Mouse (Mus musculus): ENCODE results near the gene Tcp10b.
"Not testable (repeated sequence)": the region's sequence is repeated elsewhere in the genome, so short reads cannot be mapped to it uniquely, and the experiment has no call there.

Gene Tcp10b

DNA sequence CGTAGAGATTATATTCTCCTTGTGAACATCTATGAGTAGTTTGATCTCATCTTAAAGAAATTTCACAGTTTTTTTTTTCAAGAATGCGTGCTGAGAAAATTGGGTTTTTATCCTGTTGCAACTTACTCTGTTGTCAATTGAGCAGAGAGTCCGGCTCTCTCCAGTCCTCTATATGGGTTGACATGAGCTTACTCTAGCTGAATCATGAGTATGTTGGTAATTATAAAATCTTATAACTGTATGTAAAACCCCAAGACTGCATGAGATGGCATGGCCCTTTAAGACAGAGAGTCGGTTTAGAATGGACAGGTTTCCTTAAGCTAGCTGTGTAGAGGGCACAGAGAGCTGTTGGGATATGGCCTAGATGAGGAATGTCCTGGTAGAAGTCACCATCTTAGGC lies at the start of gene Tcp10b:
Tcp10b (plus strand) TSS at position 301 of the 400 bp plus-strand sequence.
- DNase-seq (ENCODE audit: extremely low spot score, low spot score) = not testable (repeated sequence)

- DNase-seq (ENCODE audit: extremely low spot score, low spot score) = no peak
These were observed 47.6 kb upstream of the Tcp10b start for GRCm38 (mm10) chr17:13013316-13013715.

- not testable (repeated sequence) for DNase-seq (ENCODE audit: extremely low spot score, low spot score)
These were observed 24.2 kb upstream of the Tcp10b start for GRCm38 (mm10) chr17:13036627-13037192.

DNA sequence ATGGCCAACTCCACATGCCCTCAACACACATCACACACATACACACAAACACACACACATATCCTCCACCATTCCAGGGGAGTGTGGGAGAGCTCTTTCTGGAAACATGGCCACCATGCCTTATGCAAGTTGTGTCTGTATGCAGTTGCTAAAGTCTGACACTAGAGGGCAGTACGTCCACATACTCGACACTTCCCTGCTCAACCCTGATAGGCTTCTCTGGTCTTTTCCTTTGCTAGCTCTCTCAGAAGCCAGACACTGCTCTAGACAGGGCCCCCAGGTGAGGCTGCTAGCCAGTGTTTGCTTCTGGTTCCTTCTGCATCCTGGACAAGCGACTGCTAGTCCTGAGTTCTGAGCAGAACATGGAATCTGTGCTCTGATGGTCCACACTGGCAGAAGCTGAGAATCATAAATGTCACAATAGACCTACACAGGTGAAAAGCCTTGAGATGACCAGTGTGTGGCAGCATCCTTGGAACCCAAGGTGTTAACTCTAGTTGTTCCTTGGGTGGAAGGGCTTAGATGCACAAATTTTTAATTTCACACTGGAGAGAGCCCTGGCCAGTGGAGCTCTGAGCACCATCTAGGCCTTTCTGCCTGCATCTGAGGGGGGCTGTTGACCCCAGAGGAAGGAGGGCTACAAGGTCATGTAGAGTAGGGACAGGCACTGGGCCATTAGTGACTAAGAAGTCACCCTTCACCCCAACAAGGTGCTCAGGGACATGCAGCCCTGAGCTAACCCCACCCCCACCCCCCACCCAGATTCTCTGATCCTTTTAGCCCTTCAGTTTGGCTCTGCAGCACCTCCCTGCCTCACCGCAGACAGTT lies 16.8 kb upstream of the Tcp10b start:
- peak; percentile 31 for DNase-seq (ENCODE audit: extremely low spot score, low spot score)

- not testable (repeated sequence) for DNase-seq (ENCODE audit: extremely low spot score, low spot score)
These were observed 8.6 kb upstream of the Tcp10b start, which contains the start of gene Gpr31b for GRCm38 (mm10) chr17:13052124-13052813. TSS of gene Gpr31b (minus strand) at chr17:13052296.

DNA sequence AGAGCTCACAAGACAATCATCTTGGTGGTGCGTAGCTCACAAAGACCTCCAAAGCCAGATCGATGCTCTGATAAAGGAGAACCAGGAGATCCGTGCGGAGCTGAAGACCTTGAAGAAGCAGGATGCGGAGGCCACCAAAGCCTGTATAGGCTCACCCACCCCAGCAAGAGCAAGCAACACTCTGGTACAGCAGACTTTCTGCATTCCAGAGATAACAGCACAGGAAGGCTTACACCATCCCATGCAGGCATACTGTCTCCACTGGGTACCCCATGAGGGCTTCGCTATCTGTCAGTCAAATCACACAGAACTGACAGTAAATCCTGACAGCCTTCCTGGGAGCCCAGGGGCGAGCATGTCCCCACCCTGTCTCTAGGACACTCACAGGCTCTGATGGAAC lies 2.0 kb downstream of the Tcp10b start:
- DNase-seq (ENCODE audit: extremely low spot score, low spot score) = not testable (repeated sequence)

- not testable (repeated sequence) for DNase-seq (ENCODE audit: extremely low spot score, low spot score)
These were observed 7.0 kb downstream of the Tcp10b start for GRCm38 (mm10) chr17:13067864-13068385.

DNA sequence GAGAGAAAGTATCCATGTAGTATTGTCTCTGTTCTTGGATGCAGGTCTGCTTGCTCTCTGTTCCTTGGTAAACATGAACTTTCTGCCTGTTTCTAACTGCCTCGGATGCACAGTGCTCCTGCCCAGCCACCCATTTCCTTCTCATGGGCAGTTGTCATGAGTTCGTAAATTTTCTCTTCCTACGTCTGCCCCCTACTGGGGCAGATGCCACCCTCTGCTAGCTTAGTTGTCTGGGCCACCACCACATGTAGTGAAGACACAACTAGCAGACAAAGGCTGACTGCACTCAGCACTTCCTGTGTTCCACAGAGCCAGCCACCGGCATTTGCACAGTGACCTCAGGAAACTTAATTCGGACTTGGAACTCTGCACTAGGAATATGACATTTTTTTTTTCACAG lies 8.3 kb downstream of the Tcp10b start:
- DNase-seq (ENCODE audit: extremely low spot score, low spot score) = not testable (repeated sequence)

- DNase-seq (ENCODE audit: extremely low spot score, low spot score) = not testable (repeated sequence)
These were observed 30.6 kb downstream of the Tcp10b start for GRCm38 (mm10) chr17:13091510-13091909.

DNA sequence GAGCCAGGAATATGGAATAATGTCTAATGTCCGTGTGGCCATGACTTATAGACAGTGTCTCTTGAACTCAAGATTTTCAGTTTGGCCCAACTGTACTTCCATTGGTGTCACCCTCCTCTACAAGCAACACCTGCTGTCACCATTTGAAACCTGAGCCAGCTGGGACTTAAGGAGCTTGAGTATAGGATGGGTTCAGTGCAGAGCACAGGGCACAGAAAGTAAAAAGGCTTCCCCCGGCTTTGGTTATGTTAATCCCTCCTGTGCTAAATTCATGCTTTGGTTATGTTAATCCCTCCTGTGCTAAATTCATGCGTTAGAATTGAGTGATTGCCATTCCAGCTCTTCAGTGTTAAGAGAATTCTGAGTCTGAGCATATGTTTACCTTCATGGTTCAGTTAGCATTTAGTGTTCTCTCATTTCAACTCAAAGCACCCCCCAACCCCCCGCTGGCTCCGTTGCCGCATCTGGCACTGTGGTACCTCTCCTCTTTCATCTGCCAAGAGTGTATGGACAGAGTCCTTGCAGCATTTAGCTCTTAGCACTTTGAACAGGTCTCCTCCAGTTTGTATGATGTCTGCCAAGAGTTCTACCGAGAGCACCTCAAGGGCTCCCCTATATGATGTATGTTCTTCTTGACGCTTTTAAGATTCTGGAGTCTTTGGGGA lies 31.3 kb downstream of the Tcp10b start:
- DNase-seq (ENCODE audit: extremely low spot score, low spot score) = not testable (repeated sequence)

DNA sequence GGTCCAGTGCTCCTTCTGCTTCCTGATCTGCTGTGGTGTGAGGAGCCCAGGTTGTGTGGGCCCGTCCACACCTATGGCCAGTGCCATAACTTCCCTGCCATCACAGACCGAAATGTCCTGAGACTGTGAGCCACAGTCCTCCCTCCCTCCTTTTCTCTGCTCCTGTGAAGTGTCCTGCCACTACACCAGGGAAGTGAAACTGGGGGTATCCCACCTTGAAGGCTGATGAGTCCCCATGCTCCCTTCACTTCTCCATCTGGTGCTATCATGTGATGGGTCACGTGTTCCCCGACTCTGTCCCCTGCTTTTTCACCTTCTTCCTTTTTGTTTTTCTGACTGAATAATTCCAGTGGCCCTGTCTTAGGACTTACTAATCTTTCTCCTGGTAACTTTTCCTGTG lies 32.1 kb downstream of the Tcp10b start:
- DNase-seq (ENCODE audit: extremely low spot score, low spot score) = not testable (repeated sequence)

GRCm38 (mm10) chr17:13106563-13106962 lies 45.7 kb downstream of the Tcp10b start:
- not testable (repeated sequence) for DNase-seq (ENCODE audit: extremely low spot score, low spot score)

DNA sequence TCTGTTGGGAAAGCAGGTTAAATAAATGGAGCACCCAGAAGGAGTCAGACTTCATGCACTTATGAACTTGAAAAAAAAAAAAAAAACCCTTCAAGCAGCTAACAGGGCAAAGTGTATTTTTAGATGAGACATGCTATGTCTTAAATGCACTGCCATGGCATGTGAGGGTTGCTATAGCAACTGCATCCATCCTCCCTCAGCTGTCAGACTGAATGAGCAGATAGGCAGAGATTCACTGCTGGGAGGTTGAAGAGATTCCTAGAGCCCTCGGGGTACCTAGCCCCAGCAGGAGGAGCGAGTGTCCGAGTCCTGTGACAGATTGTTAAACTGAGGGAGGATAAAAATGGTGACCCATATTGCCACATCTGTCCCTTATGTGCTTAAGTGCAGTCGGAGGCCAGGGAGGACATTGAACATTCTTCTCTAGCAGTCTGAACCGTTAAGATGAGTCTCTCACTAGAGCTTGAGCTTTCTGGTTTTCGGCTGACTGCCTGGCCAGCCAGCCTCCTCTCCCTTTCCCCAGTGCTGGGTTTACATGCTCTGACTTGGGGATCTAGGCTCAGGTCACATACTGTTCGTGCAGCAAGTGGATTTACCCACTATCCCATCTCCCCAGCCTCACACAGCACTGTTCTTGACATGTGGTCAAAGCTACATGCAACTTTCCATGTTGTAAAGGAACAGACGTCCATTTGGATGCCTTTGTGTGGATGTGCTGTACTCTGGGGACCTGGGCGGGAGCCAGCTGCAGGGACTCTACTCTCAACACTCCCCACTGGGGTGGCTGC lies 51.8 kb downstream of the Tcp10b start:
- DNase-seq (ENCODE audit: extremely low spot score, low spot score) = not testable (repeated sequence)

DNA sequence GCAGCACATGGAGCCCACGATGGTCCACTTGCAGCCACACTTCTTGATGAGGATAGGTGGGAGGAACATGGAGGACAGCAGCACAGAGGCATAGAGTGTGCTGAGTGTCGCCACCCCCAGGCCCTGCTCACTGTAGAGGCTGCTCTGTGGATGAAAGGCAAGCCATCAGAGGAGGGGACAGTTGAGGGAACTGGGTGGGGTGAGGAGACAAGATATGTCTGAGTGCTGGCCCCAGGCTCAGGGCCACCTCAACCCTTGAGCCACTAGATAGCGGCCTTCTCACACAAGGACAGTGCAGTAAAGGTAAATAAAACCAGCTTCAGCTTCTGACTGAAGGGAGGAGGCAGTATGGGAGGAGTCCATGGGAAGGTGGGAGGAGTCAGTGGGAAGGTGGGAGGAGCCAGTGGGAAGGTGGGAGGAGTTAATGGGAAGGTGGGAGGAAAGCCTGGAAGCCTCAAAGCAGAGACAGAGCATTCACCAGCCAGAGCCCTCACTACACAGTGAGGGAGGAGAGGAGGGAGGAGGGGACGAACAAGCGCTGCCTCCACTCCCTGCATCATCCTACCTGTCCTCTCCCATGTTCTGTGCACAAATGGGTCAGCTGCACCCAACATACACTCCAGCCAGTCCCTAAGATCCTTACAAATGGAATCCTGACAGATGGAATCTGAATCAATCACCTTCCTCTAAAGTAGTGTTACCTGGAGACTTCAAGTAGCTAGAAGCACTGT lies 62.6 kb downstream of the Tcp10b start:
- not testable (repeated sequence) for DNase-seq (ENCODE audit: extremely low spot score, low spot score)

- DNase-seq (ENCODE audit: extremely low spot score, low spot score) = not testable (repeated sequence)
These were observed 63.3 kb downstream of the Tcp10b start for GRCm38 (mm10) chr17:13124241-13124640.

DNA sequence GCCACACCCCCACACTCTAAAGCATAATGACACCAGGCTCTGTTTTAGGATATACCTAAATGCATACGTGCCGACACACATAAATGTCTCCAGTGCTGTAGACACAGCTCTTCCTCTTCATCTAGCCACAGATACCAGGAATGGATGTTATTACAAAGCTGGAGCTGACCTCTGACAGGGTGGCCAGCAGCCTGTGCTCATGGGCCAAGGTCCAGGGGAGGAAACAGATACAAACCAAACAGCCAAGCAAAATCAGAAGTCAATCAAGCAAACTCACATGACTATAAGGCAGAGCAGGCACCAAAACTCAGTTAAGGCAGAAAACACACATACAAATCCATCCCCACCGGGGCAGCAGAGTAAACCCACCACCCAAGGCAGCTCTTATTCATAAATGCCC lies 68.4 kb downstream of the Tcp10b start:
- not testable (repeated sequence) for DNase-seq (ENCODE audit: extremely low spot score, low spot score)

GRCm38 (mm10) chr17:13129737-13130465 lies 69.0 kb downstream of the Tcp10b start:
- DNase-seq (ENCODE audit: extremely low spot score, low spot score) = not testable (repeated sequence)

DNA sequence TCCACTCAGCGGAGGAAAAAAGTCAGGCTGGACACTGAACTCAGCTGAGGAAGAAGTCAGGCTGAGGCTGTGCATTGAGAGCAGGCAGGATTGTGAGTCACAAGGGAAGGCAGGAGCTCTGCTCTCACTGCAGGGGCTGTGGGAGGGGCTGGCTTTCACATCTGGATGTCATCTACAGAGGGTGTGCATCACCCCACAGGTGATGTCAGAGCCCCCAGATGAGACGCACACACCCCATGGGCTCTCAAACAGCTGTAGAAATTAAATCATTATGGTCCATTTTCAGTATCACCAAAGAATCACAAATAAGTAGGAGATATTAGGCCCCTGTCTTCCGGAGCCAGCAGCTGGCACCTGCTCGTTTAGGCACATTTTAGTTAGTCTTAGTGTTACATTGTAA lies 70.8 kb downstream of the Tcp10b start, which contains the start of gene Unc93a:
Unc93a (minus strand) TSS at position 101 of the 400 bp plus-strand sequence.
- DNase-seq (ENCODE audit: extremely low spot score, low spot score) = not testable (repeated sequence)

All from neural tube, embryonic 10.5 days (tissue).